Mouse (Mus musculus) heart, embryonic 14.5 days (tissue): Measurements from ENCODE around the gene Mettl24. TPM values are rescaled to one million over a fixed set of nuclear protein-coding genes. Genes with fewer than 3 reads are reported as not detected.

Experiments used
- ATAC-seq: fragments of 200-750 bp; cut with Nextera tagmentation; 2 replicates; pipeline ENCODE4 v1.8.0; 2017; ENCODE audit warnings: low read depth, moderate TSS enrichment; ENCODE audit not compliant: insufficient number of reproducible peaks, insufficient read depth, low FRiP score
- H3K27ac ChIP-seq, 2 experiments: fragments of 200-500 bp in 1 of 2; fragments of 300-500 bp in 1 of 2; sonication (generic) in 1 of 2; replicated peaks in 1 of 2; 2 replicates each; pipeline ENCODE4 v1.5.1; 2012 to 2014; ENCODE audit warnings: low read depth in 2 of 2, low read length in 2 of 2, control low read depth in 1 of 2, mild to moderate bottlenecking in 1 of 2, mixed read lengths in 1 of 2; ENCODE audit not compliant: control insufficient read depth in 1 of 2, insufficient read depth in 1 of 2
- H3K27me3 ChIP-seq: fragments of 300-500 bp; sonication (generic); 2 replicates; pipeline ENCODE4 v1.6.1; 2014; ENCODE audit warnings: mild to moderate bottlenecking, low read length, control low read depth; ENCODE audit not compliant: control insufficient read depth, insufficient read depth
- H3K36me3 ChIP-seq: fragments of 300-500 bp; sonication (generic); 2 replicates; pipeline ENCODE4 v1.6.1; 2014; ENCODE audit warnings: mild to moderate bottlenecking, control low read depth, low read length, mixed read lengths; ENCODE audit not compliant: control insufficient read depth, insufficient read depth
- H3K4me1 ChIP-seq, 2 experiments: fragments of 200-500 bp in 1 of 2; fragments of 300-500 bp in 1 of 2; sonication (generic) in 1 of 2; 2 replicates each; pipeline ENCODE4 v1.6.1; 2012 to 2014; ENCODE audit warnings: low read length in 2 of 2, control low read depth in 1 of 2, mixed read lengths in 1 of 2; ENCODE audit not compliant: control insufficient read depth in 2 of 2, insufficient read depth in 2 of 2
- H3K4me2 ChIP-seq: fragments of 300-500 bp; sonication (generic); 2 replicates; pipeline ENCODE4 v1.6.1; 2014; ENCODE audit warnings: mild to moderate bottlenecking, low read length
- H3K4me3 ChIP-seq, 2 experiments: fragments of 200-500 bp in 1 of 2; fragments of 300-500 bp in 1 of 2; sonication (generic) in 1 of 2; 2 replicates each; pipeline ENCODE4 v1.5.1; 2012 to 2014; ENCODE audit warnings: low read length in 2 of 2, mild to moderate bottlenecking in 2 of 2, control low read depth in 1 of 2, low read depth in 1 of 2, moderate library complexity in 1 of 2; ENCODE audit not compliant: control insufficient read depth in 1 of 2, insufficient read depth in 1 of 2
- H3K9ac ChIP-seq: fragments of 300-500 bp; sonication (generic); 2 replicates; pipeline ENCODE4 v1.6.1; 2014; ENCODE audit warnings: mild to moderate bottlenecking, low read length
- H3K9me3 ChIP-seq: fragments of 300-500 bp; sonication (generic); 2 replicates; pipeline ENCODE4 v1.6.1; 2016; ENCODE audit warnings: low read length, control low read depth; ENCODE audit not compliant: control insufficient read depth
- WGBS: fragments of 180-500 bp; shearing (Covaris S2); extraction: QIAGEN DNeasy Blood & Tissue Kit; methylation state at CpG from one replicate; pipeline ENCODE4 v1.1.7; 2014; 5-methylcytosine and 5-hydroxymethylcytosine counted together
- polyA plus RNA-seq: library from polyadenylated mRNA; unstranded; fragments of >200 nt; fragmentation: Nextera tagmentation; extraction: Ambion mirVana; gene quantifications from 2 replicates; pipeline ENCODE4 v1.2.1, GENCODE M21; 2014

Mettl24 gene
- 3.6 and 3.8 TPM in 2 replicates for polyA plus RNA-seq

DNA sequence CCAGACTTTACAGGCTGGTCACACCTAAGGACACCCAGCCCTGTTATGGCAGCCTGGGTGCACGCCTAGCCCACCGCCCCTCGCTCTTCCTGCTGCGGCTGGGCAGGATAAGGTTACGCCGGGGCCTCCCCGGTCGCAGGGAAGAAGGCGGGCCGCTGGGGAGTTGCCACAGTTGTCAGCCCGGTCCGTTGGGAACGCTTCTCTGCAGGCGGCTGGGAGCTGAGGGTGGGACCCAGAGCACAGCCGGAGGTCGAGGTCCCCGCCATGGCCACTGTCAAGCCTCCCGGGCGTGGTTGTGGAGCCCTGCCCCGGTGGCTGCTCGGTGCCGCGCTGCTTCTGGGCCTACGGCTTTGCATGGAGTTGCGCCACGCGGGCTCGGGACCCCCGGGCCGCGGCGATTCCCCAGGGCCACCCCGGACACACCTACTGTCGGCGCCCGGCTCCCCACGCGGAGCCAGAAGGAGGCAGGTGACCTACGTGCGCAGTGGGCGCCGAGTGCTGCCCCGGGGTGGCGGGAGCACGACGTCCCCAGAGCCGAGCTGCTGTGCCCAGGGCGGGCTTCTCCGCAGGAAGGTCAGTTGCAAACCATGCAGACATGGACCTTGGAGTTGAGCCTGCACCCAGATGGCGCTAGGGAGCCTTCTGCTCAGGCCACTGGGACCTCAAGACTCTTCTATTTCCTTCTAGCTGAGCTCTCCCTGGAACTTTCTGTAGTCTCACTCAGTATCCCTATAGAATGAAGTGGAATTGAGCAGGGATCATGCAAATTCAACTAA lies at the start of gene Mettl24:
TSS of gene Mettl24 (plus strand) at position 191 of the 776 bp plus-strand sequence.
- Histone ChIP-seq H3K4me3 (peak within 1 kb of the TSS; percentile 67 to 91), H3K4me1 (peaks cover 5 to 13% of the 10 kb centered on the region in 2 experiments; a peak in 3 of 4 replicates), H3K9ac (peak within 1 kb of the TSS; percentile 90), H3K27me3 (no peaks in the 10 kb centered on the region), H3K36me3 (no peaks in the 10 kb centered on the region), H3K4me2 (peak within 1 kb of the TSS; percentile 97), H3K27ac (peak within 1 kb of the TSS; percentile 70 to 75), H3K9me3 (no peaks in the 10 kb centered on the region)
- WGBS, result under 1% methylated on average over 49 of the region's 50 CpGs
- ATAC-seq, result peak; percentile 92

DNA sequence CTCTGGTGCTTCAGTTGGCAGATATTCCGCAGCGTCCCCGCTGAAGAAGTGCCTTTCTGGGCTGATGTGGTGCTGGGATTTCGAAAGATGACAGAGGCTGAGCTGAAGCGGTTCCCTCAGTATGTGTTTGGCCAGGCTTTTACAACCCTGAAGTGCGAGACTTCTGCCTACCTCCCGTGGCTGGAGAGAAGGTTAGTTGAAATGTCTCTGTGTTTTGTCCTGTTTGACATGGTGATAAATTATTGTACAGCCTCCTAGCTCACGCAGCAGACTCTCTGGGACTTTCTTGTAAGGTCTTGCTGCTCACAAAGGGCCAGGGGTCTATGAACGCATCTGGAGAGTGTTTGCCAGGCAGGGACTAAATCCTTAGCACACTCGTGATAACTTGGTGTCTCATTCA lies 45.8 kb upstream of the Mettl24 start:
- Histone ChIP-seq H3K4me2 (no peak overlapping the region; the same call in 1 of the 2 replicates), H3K4me3 (no peak overlapping the region), H3K4me1 (peaks cover 6 to 18% of the 10 kb centered on the region in 2 experiments; a peak in 3 of 4 replicates), H3K27ac (peak overlapping the region; percentile 18 to 61), H3K36me3 (peaks cover 17% of the 10 kb centered on the region), H3K9me3 (no peaks in the 10 kb centered on the region), H3K9ac (peak overlapping the region; percentile 41; the same call in 1 of the 2 replicates), H3K27me3 (no peaks in the 10 kb centered on the region)
- WGBS, result 22% methylated on average over 10 of the region's 10 CpGs
- no peak for ATAC-seq

DNA sequence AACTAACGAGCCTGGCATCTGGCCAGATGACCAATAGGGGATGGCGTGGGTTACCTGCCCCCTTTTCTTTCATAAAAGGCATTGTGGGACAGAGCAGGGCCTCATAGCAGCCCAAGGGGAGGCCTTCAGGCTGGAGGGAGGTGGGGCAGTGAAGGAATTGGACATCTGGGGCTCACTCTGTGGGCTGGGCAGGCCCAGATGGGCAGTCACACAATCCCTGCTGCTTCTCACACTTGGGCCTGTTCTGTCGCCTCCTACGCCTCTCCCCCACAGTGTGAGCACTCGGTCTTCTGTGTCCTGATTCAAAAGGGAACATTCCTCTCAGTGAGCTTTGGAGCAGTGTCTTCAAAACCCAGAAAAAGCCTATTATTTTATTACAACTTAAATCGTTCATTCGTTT lies 44.8 kb upstream of the Mettl24 start:
- Histone ChIP-seq H3K4me2 (no peak overlapping the region), H3K4me3 (no peak overlapping the region), H3K36me3 (peaks cover 17% of the 10 kb centered on the region), H3K9ac (no peak overlapping the region), H3K9me3 (no peaks in the 10 kb centered on the region), H3K27me3 (no peaks in the 10 kb centered on the region), H3K4me1 (peaks cover 6 to 18% of the 10 kb centered on the region in 2 experiments; a peak in 3 of 4 replicates), H3K27ac (peak overlapping the region; percentile 32 to 55; a peak in 3 of 4 replicates)
- 66% methylated on average over 7 of the region's 7 CpGs for WGBS
- no peak; the same call in 1 of the 2 replicates for ATAC-seq

GRCm38 (mm10) chr10:40638823-40639819 lies 44.0 kb upstream of the Mettl24 start:
- ATAC-seq, result no peak
- peaks cover 6 to 18% of the 10 kb centered on the region in 2 experiments; a peak in 3 of 4 replicates for H3K4me1 ChIP-seq
- peaks cover 17% of the 10 kb centered on the region for H3K36me3 ChIP-seq
- no peaks in the 10 kb centered on the region for H3K9me3 ChIP-seq
- no peak overlapping the region for H3K9ac ChIP-seq
- H3K27ac ChIP-seq, result 0 out of 4 replicates have a peak overlapping the region, but pooled peaks of 1 of the 2 experiments have one; percentile 3
- no peak overlapping the region for H3K4me3 ChIP-seq
- WGBS, result 67% methylated on average over 26 of the region's 26 CpGs
- H3K27me3 ChIP-seq, result no peaks in the 10 kb centered on the region
- H3K4me2 ChIP-seq, result no peak overlapping the region

GRCm38 (mm10) chr10:40640406-40640805 lies 42.7 kb upstream of the Mettl24 start:
- H3K27ac ChIP-seq, result no peak overlapping the region
- H3K9me3 ChIP-seq, result no peaks in the 10 kb centered on the region
- WGBS, result 92% methylated on average over 4 of the region's 4 CpGs
- H3K4me2 ChIP-seq, result no peak overlapping the region
- ATAC-seq, result no peak
- no peak overlapping the region for H3K9ac ChIP-seq
- H3K36me3 ChIP-seq, result peaks cover 17% of the 10 kb centered on the region
- no peak overlapping the region for H3K4me3 ChIP-seq
- H3K27me3 ChIP-seq, result no peaks in the 10 kb centered on the region
- peaks cover 6 to 17% of the 10 kb centered on the region in 2 experiments; a peak in 3 of 4 replicates for H3K4me1 ChIP-seq

DNA sequence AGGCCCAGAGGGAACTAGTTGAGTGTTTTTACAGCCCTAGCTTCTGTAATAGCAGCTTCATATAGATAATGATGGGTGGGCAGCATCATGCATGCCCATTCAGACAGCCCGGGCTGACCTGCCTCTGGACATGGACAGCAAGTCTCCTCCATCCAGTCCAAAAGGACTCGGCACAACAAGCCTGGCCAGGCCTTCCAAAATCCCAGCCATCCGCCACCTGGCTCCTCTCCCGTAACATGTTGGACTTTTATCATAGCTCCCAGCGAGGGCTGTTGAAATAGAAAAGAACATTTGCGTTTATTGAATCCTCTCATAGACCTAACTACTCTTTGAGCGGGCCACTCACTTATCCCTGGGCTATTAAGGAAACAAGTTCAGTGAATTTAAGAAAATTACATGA lies 41.2 kb upstream of the Mettl24 start:
- no peak for ATAC-seq
- WGBS, result 88% methylated on average over 7 of the region's 7 CpGs
- Histone ChIP-seq H3K27me3 (no peaks in the 10 kb centered on the region), H3K4me3 (no peak overlapping the region), H3K4me2 (no peak overlapping the region), H3K9ac (no peak overlapping the region), H3K27ac (no peak overlapping the region), H3K4me1 (peaks cover 6 to 13% of the 10 kb centered on the region in 2 experiments; a peak in 3 of 4 replicates), H3K9me3 (no peaks in the 10 kb centered on the region), H3K36me3 (peaks cover 17% of the 10 kb centered on the region)

DNA sequence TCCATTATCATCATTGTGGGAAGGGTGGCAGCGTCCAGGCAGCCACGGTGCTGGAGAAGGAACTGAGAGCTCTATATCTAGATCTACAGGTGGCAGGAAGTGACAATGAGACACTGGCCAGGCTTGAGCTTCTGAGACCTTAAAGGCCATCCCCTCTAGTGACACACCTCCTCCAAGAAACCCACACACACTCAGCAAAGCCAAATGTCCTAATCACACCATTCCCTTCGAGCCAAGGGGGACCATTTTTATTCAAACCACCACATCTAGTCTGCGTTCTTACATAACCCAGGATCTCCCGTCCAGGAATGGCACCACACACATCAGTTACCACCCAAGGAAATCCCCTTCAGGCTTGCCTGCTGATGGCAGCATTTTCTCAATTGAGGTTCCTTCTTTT lies 40.0 kb upstream of the Mettl24 start:
- Histone ChIP-seq H3K36me3 (peaks cover 17% of the 10 kb centered on the region), H3K9ac (no peak overlapping the region), H3K27me3 (no peaks in the 10 kb centered on the region), H3K9me3 (no peaks in the 10 kb centered on the region), H3K4me3 (no peak overlapping the region), H3K4me2 (no peak overlapping the region), H3K27ac (no peak overlapping the region), H3K4me1 (peaks cover 3 to 5% of the 10 kb centered on the region in 2 experiments; a peak in 3 of 4 replicates)
- ATAC-seq, result no peak
- 69% methylated on average over 5 of the region's 5 CpGs for WGBS
